Mouse (Mus musculus) heart, embryonic 15.5 days (tissue): Measurements from ENCODE around the gene Gpatch8. TPM values are rescaled to one million over a fixed set of nuclear protein-coding genes. Genes with fewer than 3 reads are reported as not detected.

Experiments
- ATAC-seq: fragments of 200-750 bp; cut with Nextera tagmentation; replicated peaks from 2 replicates; pipeline ENCODE4 v1.8.0; 2017; ENCODE audit warnings: low read depth, moderate TSS enrichment; ENCODE audit not compliant: insufficient number of reproducible peaks, insufficient read depth, low FRiP score
- H3K27ac ChIP-seq: fragments of 300-500 bp; sonication (generic); 2 replicates; pipeline ENCODE4 v1.5.1; 2015; ENCODE audit warnings: mild to moderate bottlenecking, inconsistent platforms
- H3K27me3 ChIP-seq: fragments of 300-500 bp; sonication (generic); 2 replicates; pipeline ENCODE4 v1.6.1; 2015; ENCODE audit warnings: inconsistent platforms
- H3K36me3 ChIP-seq: fragments of 300-500 bp; sonication (generic); 2 replicates; pipeline ENCODE4 v1.6.1; 2015; ENCODE audit warnings: mild to moderate bottlenecking, inconsistent platforms
- H3K4me1 ChIP-seq: fragments of 300-500 bp; sonication (generic); replicated peaks from 2 replicates; pipeline ENCODE4 v1.6.1; 2015; ENCODE audit warnings: inconsistent platforms
- H3K4me2 ChIP-seq: fragments of 300-500 bp; sonication (generic); 2 replicates; pipeline ENCODE4 v1.6.1; 2015; ENCODE audit warnings: inconsistent platforms, mild to moderate bottlenecking, moderate library complexity
- H3K4me3 ChIP-seq: fragments of 300-500 bp; sonication (generic); 2 replicates; pipeline ENCODE4 v1.5.1; 2015; ENCODE audit warnings: mild to moderate bottlenecking, inconsistent platforms
- H3K9ac ChIP-seq: fragments of 300-500 bp; sonication (generic); 2 replicates; pipeline ENCODE4 v1.6.1; 2015; ENCODE audit warnings: mild to moderate bottlenecking, inconsistent platforms
- H3K9me3 ChIP-seq: fragments of 300-500 bp; sonication (generic); replicated peaks from 2 replicates; pipeline ENCODE4 v1.6.1; 2016; ENCODE audit warnings: inconsistent platforms
- WGBS: fragments of 180-500 bp; shearing (Covaris S2); methylation state at CpG from one replicate; pipeline ENCODE4 v1.1.7; 2015; ENCODE audit warnings: mixed read lengths; 5-methylcytosine and 5-hydroxymethylcytosine counted together
- polyA plus RNA-seq: library from polyadenylated mRNA; unstranded; fragments of >200 nt; fragmentation: Nextera tagmentation; extraction: Ambion mirVana; gene quantifications from 2 replicates; pipeline ENCODE4 v1.2.1, GENCODE M21; 2015

The Gpatch8 gene
- polyA plus RNA-seq, 1 experiment from 2014 or later = 34.4 TPM

GRCm38 (mm10) chr11:102446581-102447461 lies 109.4 kb downstream of the Gpatch8 start:
- H3K27ac ChIP-seq = peak overlapping the region; percentile 87
- H3K9ac ChIP-seq = peak overlapping the region; percentile 93
- under 1% methylated on average over 47 of the region's 49 CpGs for WGBS
- peak overlapping the region; percentile 93 for H3K4me3 ChIP-seq
- H3K36me3 ChIP-seq = peaks cover 8% of the 10 kb centered on the region; the same call in 1 of the 2 replicates
- H3K4me2 ChIP-seq = peak overlapping the region; percentile 88
- peak; percentile 32 for ATAC-seq
- peaks cover 55% of the 10 kb centered on the region for H3K4me1 ChIP-seq
- H3K27me3 ChIP-seq = 0 out of 2 replicates have a peak, but pooled peaks cover 3% of the 10 kb centered on the region
- H3K9me3 ChIP-seq = no peaks in the 10 kb centered on the region

GRCm38 (mm10) chr11:102445891-102446361 lies 110.3 kb downstream of the Gpatch8 start:
- 8% methylated on average over 7 of the region's 7 CpGs for WGBS
- Histone ChIP-seq H3K4me1 (peaks cover 56% of the 10 kb centered on the region), H3K4me3 (peak overlapping the region; percentile 93), H3K36me3 (peaks cover 17% of the 10 kb centered on the region; the same call in 1 of the 2 replicates), H3K9ac (peak overlapping the region; percentile 93), H3K27ac (peak overlapping the region; percentile 87), H3K4me2 (peak overlapping the region; percentile 88), H3K9me3 (no peaks in the 10 kb centered on the region), H3K27me3 (0 out of 2 replicates have a peak, but pooled peaks cover 3% of the 10 kb centered on the region)
- ATAC-seq = peak; percentile 25

- Histone ChIP-seq H3K36me3 (peaks cover 19% of the 10 kb centered on the region; the same call in 1 of the 2 replicates), H3K4me2 (peak overlapping the region; percentile 88), H3K9ac (peak overlapping the region; percentile 93), H3K4me3 (peak overlapping the region; percentile 93), H3K9me3 (no peaks in the 10 kb centered on the region), H3K27me3 (0 out of 2 replicates have a peak, but pooled peaks cover 3% of the 10 kb centered on the region), H3K4me1 (peaks cover 56% of the 10 kb centered on the region), H3K27ac (peak overlapping the region; percentile 87)
- peak; percentile 27; the same call in 1 of the 2 replicates for ATAC-seq
- WGBS = 24% methylated on average over 10 of the region's 10 CpGs
Observed at GRCm38 (mm10) chr11:102445264-102445890, 110.8 kb downstream of the Gpatch8 start.

- Histone ChIP-seq H3K4me1 (peaks cover 56% of the 10 kb centered on the region), H3K27ac (peak overlapping the region; percentile 87; the same call in 1 of the 2 replicates), H3K9me3 (no peaks in the 10 kb centered on the region), H3K4me2 (peak overlapping the region; percentile 88), H3K36me3 (peaks cover 25% of the 10 kb centered on the region; the same call in 1 of the 2 replicates), H3K9ac (no peak overlapping the region), H3K27me3 (0 out of 2 replicates have a peak, but pooled peaks cover 3% of the 10 kb centered on the region), H3K4me3 (no peak overlapping the region)
- ATAC-seq = no peak
- 17% methylated on average over 6 of the region's 6 CpGs for WGBS
Observed at GRCm38 (mm10) chr11:102444781-102445180, 111.4 kb downstream of the Gpatch8 start.

GRCm38 (mm10) chr11:102444321-102444720 lies 111.9 kb downstream of the Gpatch8 start:
- ATAC-seq = no peak
- Histone ChIP-seq H3K9ac (no peak overlapping the region; the same call in 1 of the 2 replicates), H3K4me1 (peaks cover 55% of the 10 kb centered on the region), H3K9me3 (no peaks in the 10 kb centered on the region), H3K36me3 (peaks cover 28% of the 10 kb centered on the region; the same call in 1 of the 2 replicates), H3K4me2 (no peak overlapping the region), H3K27me3 (peaks cover 4% of the 10 kb centered on the region; the same call in 1 of the 2 replicates), H3K4me3 (no peak overlapping the region), H3K27ac (no peak overlapping the region)
- 62% methylated on average over 3 of the region's 3 CpGs for WGBS

GRCm38 (mm10) chr11:102443740-102444139 lies 112.5 kb downstream of the Gpatch8 start:
- ATAC-seq = no peak
- H3K27me3 ChIP-seq = peaks cover 7% of the 10 kb centered on the region; the same call in 1 of the 2 replicates
- H3K36me3 ChIP-seq = peaks cover 34% of the 10 kb centered on the region; the same call in 1 of the 2 replicates
- H3K4me1 ChIP-seq = peaks cover 53% of the 10 kb centered on the region
- WGBS = 45% methylated on average over 12 of the region's 12 CpGs
- H3K4me3 ChIP-seq = no peak overlapping the region
- no peak overlapping the region for H3K27ac ChIP-seq
- H3K4me2 ChIP-seq = peak overlapping the region; percentile 21
- H3K9ac ChIP-seq = no peak overlapping the region; the same call in 1 of the 2 replicates
- no peaks in the 10 kb centered on the region for H3K9me3 ChIP-seq

- ATAC-seq = no peak
- Histone ChIP-seq H3K27me3 (peaks cover 4% of the 10 kb centered on the region; the same call in 1 of the 2 replicates), H3K4me1 (peaks cover 57% of the 10 kb centered on the region), H3K27ac (peak overlapping the region; percentile 47; the same call in 1 of the 2 replicates), H3K36me3 (peaks cover 35% of the 10 kb centered on the region; the same call in 1 of the 2 replicates), H3K9me3 (no peaks in the 10 kb centered on the region), H3K4me2 (no peak overlapping the region), H3K9ac (no peak overlapping the region), H3K4me3 (no peak overlapping the region)
- 88% methylated on average over 6 of the region's 6 CpGs for WGBS
Observed at GRCm38 (mm10) chr11:102442089-102442488, 114.1 kb downstream of the Gpatch8 start.

- H3K9me3 ChIP-seq = no peaks in the 10 kb centered on the region
- peaks cover 4% of the 10 kb centered on the region; the same call in 1 of the 2 replicates for H3K27me3 ChIP-seq
- peaks cover 37% of the 10 kb centered on the region; the same call in 1 of the 2 replicates for H3K36me3 ChIP-seq
- peaks cover 59% of the 10 kb centered on the region for H3K4me1 ChIP-seq
- no peak overlapping the region for H3K4me3 ChIP-seq
- H3K9ac ChIP-seq = no peak overlapping the region
- no peak for ATAC-seq
- no peak overlapping the region for H3K27ac ChIP-seq
- 79% methylated on average over 3 of the region's 3 CpGs for WGBS
- H3K4me2 ChIP-seq = no peak overlapping the region
Observed at GRCm38 (mm10) chr11:102441434-102441833, 114.8 kb downstream of the Gpatch8 start.

- 88% methylated on average over 8 of the region's 8 CpGs for WGBS
- H3K9me3 ChIP-seq = no peaks in the 10 kb centered on the region
- H3K4me1 ChIP-seq = peaks cover 58% of the 10 kb centered on the region
- H3K4me2 ChIP-seq = no peak overlapping the region
- H3K27me3 ChIP-seq = peaks cover 4% of the 10 kb centered on the region; the same call in 1 of the 2 replicates
- no peak overlapping the region for H3K9ac ChIP-seq
- no peak overlapping the region for H3K27ac ChIP-seq
- no peak overlapping the region for H3K4me3 ChIP-seq
- ATAC-seq = no peak
- peaks cover 47% of the 10 kb centered on the region; the same call in 1 of the 2 replicates for H3K36me3 ChIP-seq
Observed at GRCm38 (mm10) chr11:102440255-102440654, 115.9 kb downstream of the Gpatch8 start.

GRCm38 (mm10) chr11:102439093-102440082 lies 116.8 kb downstream of the Gpatch8 start:
- WGBS = 83% methylated on average over 14 of the region's 14 CpGs
- ATAC-seq = no peak
- Histone ChIP-seq H3K27ac (no peak overlapping the region), H3K4me2 (no peak overlapping the region), H3K9ac (no peak overlapping the region), H3K9me3 (no peaks in the 10 kb centered on the region), H3K36me3 (peaks cover 55% of the 10 kb centered on the region; the same call in 1 of the 2 replicates), H3K4me1 (peaks cover 49% of the 10 kb centered on the region), H3K27me3 (peaks cover 4% of the 10 kb centered on the region; the same call in 1 of the 2 replicates), H3K4me3 (no peak overlapping the region)
